Mouse (Mus musculus): ENCODE measurements around the gene Myo15b.
A peak's percentile ranks its signal among the peaks of the same experiment; 100 is the strongest.

Gene Myo15b

DNA sequence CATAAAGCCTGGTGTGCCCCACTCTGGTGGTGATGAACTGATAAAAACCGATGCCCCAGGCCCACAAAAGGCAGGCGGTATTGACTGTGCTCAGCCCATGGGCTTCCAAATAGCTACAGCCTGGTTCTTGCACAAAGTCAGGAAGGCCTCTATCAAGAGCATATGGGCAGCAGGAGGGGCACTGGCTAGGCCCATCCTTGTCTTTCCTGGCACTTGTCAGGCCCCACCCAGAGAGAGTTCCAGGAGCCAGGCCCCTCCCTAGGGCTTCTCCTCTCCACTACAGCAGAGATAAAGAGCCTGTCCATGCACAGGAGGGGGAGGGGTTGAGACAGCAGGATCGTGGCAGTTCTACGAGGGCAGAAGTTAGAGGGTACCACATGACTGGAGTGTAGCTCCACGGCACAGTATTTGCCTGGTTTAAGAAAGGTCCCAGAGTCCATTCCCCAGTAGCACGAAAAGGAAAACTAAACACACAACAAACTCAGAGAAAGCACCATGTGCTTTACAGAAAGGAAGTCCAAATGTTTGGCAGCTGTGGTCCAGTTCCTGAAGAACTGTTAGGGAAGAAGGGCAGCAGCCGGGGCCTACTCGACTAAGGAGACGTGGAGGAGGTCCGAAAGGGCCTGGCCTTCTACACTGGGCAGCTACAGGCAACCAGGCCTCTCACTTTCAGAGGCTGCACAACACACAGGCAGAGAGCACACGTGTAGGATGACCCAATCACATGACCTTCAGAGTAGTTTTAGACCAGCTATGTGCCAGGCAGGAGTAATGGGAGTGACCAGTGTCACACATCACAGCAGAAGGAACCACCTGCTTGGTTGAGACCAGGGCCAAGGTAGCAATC lies 45.4 kb downstream of the Myo15b start:
- DNase-seq: peak; percentile 49

DNA sequence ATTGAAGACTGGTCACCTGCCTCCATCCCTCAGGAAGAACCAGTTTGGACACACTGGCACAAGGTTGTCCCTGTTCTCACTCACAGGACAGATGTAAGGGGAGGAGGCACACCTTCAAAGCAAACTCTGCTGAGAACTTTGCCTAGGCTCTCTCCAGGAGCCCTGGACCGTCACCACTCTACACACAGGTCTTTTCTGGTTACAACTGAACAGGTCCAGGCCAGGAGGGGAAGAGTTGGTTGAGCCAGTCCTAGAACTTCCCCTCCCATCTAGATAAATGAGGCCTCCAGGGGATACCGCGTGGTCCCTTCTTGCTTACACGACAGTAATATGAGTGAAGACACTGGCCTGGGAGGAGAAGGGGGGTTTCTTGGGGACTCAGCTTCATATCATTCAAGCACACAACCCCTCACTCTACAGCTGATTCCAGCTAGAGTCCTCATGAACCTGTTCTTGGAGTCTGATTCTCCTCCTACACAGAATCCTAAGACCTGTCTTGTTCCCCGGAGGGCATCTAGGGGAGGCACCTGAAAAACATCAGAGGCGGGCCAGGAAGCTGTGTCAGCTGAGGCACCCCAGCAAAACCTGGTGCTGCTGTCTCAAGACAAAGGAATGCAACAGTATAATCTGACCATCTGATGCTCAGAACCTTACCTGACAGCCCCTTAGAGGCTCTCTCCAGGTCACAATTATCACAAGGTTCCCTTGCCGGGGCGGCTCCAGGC lies 46.2 kb downstream of the Myo15b start:
- DNase-seq: peak; percentile 21

DNA sequence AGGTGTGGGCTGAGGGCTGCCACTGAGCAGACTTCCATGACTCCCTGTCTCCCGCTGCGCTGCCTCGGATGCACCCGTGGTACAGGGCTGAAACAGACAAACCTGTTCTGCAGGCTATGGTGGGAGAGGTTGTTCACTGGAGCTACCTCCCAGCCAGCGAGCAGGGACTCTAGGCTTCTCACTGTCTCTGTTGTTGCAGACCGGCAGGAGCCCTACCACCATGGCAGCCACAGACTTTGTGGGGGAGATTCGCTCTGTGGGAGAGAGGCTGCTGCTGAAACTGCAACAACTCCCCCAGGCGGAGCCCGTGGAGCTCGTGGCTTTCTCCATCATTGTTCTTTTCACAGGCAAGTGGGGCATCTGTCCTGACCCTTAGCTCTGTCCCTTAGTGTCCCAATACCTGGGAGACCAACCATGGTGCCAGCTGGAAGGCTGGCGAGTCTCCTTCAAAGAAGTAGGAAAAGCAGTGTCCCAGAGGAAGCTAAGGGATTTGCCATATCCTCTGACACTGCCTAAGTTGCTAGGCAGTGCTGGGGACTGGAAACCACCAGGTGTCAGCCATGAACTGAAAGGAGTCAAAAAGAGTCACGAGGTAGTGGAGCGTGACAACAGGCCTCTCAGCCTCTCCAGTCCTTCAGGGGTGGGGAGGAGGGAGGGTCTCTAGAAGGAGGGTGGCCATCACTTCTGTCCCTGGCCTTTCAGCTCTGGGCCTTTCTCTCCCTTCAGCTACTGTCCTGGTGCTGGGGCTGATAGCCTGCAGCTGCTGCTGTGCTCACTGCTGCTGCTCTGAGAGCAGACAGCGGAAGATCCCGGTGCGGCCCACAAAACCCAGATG lies 47.0 kb downstream of the Myo15b start:
- DNase-seq: peak; percentile 59

DNA sequence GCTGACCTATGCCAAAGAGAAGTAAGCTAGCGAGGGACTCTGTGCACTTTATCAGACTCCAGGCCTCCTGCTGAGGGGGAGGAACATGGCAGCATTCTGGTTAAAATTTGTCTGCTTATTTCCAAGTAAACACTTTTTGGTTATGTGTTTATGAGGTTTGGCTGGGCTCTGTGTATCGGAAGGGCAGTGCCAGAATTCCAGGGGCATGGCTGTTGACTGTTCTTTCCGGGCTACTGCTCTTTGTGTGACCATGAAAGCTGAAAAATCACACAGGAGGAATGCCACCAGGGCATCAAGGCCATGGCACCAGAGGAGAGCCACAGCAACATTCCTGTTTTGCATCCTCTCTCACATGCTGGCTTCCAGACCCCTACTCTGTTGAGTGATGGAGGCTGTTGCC lies 47.9 kb downstream of the Myo15b start:
- DNase-seq: peak; percentile 21

DNA sequence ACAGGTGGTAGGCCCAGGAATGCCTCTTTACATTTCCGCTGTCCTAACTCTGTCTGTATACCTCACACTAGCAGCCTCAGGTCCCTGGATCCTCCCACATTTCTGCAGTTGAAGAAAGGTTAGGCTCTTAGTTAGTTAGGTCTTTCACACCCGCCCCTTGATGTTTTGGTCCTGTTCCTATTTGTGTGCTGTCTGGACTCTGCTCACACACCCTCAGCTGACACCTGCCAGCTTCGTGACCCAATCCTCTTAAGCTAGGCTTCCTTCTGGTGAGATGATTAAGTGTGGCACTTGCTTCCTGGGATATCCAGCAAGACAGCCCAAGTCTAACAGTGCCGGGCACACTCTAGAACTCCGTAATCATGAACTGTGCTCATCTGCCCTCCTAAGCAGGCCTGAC lies 48.3 kb downstream of the Myo15b start:
- no peak for DNase-seq

DNA sequence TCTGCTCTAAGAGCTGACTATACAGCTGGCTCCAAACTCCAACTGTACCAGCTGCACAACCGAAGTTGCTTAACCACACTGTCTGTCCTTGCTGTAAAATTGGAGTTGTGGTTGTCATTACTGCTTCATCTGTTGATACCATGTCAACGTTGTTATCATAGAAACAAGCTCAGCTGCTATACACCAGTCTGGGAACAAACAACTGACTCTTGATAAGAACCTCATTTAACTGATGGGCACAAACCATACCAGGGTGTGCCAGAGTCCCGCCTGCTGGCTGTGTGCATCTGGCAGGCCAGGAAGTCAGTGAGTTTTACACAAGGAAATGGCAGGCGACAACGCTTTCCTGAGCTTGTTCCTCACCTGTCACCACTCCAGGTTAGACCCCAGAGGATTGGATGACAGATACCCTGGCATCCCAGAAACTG lies 52.9 kb downstream of the Myo15b start:
- no peak for DNase-seq

DNA sequence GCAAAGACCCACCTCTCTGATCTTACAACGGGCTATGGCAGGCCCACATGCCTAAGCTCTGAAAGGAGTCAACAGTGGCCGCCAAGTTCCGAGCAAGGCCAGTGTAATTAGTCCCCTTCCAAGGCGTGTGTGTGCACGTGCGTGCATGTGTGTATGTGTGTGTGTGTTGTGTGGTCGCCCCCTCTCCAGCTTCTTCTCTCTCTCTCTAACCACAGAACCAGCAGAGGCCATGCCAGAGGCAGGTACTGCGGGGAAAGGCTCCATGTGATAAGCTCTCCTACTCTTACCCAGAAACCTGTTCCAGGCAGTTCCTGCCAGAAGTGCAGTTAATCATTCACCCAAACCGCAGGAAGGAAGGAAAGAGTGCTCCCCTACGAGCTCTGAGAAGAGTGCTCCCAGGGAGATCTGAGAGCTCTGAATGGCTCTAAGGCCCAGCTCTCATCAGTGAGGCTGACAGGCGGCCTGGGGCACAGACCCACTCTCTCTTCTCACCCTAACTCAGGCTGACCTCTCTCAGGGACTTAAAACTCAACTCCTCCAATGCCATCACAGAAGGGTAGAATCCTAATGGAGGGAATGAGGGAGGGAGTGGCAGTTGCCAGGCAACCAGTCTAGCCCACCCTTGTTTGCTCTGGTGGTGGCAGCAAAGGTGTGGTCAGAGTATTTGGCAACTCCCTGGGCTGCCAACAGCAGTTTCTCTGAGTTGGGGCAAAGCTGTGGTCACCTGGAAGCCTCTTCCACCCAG lies 53.6 kb downstream of the Myo15b start, which contains the start of gene Smim6:
Smim6 (plus strand) TSS at position 386 of the 745 bp plus-strand sequence.
- peak; percentile 59 for DNase-seq

DNA sequence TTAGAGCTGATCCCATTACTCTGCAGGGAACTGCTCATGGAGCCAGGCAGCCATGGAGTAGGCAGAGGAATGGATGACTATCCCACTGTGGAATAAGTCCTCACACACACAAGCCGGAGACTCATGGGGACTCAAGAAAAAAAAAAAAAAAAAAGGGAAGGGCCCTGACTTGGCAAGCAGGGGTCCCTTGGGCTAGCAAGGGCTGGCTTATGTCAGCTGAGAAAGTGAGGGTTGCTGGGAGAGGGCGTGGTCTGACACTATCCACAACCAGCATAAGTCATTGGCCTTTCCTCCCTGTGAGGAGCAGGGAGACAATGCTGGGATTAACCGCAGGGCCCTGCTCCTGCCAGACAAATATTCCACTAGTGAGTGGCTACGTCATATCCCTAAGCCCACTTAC lies 58.4 kb downstream of the Myo15b start:
- DNase-seq: no peak

DNA sequence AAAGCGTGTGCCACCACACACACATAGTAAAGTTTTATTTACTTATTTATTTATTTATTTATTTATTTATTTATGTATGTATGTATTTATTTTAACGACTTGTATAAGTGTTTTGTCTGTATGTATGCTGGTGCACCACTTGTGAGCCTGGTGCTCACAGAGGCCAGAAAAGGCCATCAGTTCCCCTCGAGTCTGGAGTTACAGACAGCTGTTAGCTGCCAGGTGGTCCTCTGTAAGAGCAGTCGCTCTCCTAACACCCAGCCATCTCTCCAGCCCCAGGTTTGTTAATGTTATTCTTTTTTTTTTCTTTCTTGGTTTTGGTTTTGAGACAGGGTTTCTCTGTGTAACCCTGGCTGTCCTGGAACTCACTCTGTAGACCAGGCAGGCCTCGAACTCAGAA lies 60.4 kb downstream of the Myo15b start:
- DNase-seq: no peak

DNA sequence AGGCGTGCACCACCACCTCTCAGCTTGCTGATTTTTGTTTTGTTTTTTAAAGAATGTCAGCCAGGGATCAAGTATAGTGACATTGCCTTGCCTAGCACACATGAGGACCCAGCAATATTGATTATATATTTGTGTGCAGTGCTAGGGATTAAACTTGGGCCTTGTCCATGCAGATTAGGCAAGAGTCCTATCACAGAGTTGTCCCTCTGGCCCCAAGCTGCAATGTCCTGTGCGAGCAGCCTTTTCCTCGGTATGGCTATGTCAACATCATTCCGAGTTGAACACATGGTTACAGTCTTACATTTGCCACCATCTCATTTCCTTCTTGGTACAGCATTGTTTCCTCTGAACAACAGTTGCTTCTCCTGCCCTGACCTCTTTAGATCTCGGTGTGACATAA lies 60.9 kb downstream of the Myo15b start:
- no peak for DNase-seq

DNA sequence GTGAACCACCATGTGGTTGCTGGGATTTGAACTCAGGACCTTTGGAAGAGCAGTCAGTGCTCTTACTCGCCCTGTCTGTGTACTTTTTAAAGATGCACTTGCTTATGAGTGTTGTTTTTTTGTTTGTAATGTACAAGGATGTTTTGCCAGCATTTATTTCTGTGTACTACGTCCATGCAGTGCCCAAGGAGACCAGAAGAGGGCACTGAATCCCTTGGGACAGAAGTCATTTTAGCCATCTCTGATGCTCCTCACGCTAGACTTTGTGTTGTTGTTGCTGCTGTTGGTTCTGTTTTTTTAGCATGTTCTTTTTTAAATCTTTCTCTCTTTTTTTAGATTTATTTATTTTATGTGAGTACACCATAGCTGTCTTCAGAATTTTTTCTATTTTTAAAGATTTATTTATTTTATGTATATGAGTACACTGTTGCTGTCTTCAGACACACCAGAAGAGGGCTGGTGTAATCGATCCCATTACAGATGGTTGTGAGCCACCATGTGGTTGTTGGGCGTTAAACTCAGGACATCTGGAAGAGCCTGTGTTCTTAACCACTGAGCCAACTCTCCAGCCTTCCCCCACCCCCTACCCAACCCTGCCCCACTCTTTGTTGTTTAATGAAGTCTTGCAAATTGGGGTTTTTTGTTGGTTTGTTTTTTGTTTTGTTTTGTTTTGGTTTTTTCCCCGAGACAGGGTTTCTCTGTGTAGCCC lies 62.1 kb downstream of the Myo15b start:
- peak; percentile 79 for DNase-seq

DNA sequence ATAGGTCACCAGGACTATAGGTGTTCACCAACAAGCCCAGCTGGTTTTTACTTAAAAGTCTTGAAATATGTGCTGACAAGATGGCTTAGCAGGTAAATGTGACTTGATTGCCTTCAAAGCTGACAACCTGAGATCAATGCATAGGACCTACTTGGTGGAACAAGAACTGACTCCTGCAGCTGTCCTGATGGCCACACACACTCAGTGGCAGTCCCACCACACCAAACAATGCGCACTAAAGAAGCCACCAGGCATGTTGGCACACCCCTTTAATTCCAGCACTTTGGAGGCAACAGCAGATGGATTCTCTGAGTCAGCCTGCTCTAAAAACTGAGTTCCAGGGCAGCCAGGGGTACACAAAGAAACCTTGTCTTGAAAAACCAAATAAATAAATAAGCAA lies 63.8 kb downstream of the Myo15b start:
- DNase-seq: no peak

DNA sequence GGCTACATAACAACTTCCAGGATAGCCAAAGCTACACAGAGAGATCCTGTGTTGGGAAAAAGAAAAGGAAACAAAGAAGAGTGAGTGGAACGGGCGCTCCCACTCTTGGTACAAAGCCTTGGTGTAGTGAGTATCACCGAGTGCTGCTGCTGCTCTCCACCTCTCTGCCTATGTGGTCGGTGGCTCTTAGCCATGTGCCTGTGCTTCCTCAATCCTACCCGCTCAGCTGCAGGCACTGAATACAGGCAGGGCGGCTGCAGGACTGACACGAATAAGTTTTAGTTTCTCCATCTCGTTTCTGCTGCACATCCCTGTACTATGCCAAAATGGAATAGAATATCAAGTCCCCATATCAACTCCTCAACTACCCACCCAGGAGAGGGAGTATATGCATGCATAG lies 70.8 kb downstream of the Myo15b start:
- DNase-seq: no peak

DNA sequence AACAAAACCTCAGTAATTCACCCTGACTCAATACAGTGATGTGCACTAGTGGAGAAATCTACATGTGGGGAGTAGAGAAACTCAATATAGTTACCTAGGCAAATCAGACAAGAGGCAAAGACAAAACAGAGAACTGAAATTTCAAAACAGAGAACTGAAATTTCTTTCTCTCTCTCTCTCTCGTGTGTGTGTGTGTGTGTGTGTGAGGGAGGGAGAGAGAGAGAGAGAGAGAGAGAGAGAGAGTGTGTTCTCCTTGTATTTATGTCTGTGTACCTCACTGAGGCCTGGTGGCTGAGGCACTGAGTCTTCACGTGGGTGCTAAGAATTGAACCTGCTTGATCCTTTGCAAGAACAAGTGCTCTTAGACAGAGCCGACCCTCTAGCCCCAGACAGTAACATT lies 71.6 kb downstream of the Myo15b start:
- no peak for DNase-seq

DNA sequence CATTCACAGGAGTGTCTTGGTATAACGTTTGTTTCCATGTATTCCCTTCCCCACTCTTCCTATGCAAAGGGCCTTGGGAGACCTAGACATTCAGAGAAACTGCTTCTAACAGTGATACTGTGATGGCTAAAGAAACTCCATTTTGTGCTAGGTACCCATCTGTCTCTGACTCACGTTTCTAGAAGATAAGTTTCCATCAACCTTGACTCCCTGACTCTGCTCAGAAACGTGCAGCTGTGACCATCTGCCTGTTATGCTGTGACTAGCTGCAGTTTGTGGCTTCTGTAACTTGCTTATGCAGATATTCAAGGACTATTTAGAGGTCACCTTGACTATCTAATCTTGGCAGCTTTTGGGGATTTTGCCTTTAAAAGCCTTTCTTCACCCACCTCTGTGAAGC lies 73.0 kb downstream of the Myo15b start:
- DNase-seq: no peak

DNA sequence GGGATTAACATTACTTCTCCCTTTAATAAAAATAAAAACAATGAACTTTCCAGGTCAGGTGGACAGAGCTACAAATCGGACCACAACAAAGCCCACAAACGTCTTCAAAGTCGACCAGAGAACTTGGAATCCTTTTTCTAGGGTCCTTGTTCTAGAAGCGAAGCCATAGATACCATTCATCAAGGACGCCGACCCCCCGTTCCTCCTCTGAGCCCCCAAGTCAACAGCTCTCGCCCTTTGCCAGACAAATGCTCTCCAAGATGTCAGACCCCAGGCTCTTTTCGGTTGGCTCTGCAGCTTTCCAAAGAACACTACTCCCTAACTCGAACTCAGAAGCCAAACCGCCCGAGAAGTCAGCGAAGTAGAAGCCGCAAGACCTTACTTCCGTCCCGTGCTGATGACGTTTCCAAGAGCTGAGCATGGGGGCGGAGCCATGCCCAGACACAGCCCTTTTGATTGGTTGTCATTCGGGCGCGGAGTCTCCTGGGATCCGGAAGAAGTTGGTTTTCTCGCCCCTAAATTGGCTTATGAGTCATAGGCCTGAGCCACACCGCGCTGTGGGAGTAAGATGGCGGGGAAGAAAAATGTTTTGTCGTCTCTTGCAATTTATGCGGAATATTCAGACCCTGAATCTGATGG lies 75.0 kb downstream of the Myo15b start, which contains the start of the genes Sap30bp and Recql5:
Sap30bp (plus strand) TSS at position 175 of the 639 bp plus-strand sequence.
Recql5 (minus strand) TSS at position 370 of the 639 bp plus-strand sequence.
- peak; percentile 98 for DNase-seq

DNA sequence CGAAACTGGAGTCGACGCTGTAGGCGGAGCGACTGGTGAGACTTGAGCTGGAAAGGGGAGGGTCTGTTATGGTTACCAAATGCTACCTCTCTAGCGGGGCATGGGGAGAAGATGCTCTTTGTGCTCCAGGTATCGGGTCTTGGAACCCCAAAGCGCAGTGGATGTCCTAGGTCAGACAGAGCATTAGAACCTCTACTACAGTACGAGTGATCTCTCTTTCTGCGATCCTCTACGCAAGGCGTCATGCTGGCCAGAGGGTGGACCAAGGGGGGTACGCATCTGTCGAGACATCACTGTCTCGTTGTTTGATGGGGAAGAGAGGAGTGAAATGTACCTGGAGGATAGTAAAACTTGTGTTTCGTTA lies 75.5 kb downstream of the Myo15b start:
- no peak for DNase-seq

DNA sequence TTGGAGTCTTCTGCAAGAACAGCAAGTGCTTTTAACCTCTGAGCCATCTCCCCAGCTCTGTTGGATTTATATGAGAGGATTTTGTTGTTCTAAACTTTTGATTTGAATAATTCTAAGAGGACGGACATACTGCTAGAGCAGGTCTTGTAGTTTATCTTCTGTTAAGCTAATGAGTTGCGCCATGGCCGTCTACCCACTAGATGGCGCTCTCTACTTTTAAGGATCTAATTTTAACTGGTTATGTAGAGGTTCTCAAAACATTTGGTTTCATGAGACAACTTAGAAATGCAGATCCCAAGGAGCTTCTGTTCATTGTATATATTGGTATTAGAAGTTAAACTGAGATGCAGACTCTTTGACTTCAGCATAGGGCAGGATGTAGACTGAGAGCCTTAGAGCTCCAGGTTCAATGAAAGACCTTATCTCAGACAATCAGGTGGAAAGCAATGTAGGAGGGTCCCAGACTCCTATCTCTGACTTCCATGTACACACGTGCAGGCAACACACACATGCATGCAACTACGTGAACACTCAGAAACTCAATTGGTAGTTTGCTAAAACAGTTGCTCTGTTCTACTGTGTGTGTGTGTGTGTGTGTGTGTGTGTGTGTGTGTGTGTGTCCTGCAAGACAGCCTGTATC lies 81.6 kb downstream of the Myo15b start:
- DNase-seq: peak; percentile 84

DNA sequence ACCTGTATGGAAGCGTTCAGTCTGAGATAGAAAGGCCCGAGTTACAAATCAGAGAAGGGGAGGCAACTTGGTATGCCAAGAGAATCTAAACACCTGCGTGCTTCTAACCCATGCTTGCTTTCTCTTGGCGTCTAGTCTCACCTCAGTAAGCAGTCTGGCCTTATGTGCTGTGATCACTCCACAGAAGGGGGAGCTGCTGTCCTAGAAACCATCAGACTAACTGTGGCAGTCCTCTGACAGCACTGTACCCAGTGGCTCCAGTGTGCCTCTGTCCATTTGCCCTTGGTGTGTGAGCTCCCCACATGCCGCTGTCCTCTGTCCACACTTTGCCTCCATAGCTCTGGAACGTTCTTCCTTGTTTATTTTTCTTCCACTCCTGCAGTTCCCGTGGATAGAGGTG lies 83.8 kb downstream of the Myo15b start:
- DNase-seq: no peak

Measured in kidney, postnatal 10 days (tissue).